Mouse (Mus musculus) adrenal gland, postnatal 14 days (tissue): ENCODE data around the gene Tiam1. TPM values are rescaled to one million over a fixed set of nuclear protein-coding genes. Genes with fewer than 3 reads are reported as not detected.
"Not testable (repeated sequence)": the region's sequence is repeated elsewhere in the genome, so short reads cannot be mapped to it uniquely, and the experiment has no call there.

ENCODE experiments used
- DNase-seq: peaks from one replicate; pipeline ENCODE4 v3.0.0; 2021; ENCODE audit warnings: mixed read lengths
- total RNA-seq: library from RNA; stranded (reverse); gene quantifications from 2 replicates; pipeline ENCODE4 v1.2.3, GENCODE M21; 2021

Tiam1 gene
- total RNA-seq, 1 experiment from 2014 or later, result 64.1 TPM

GRCm38 (mm10) chr16:90104714-90105459 lies 38.7 kb downstream of the Tiam1 start:
- no peak for DNase-seq

GRCm38 (mm10) chr16:90103726-90104125 lies 39.8 kb downstream of the Tiam1 start:
- DNase-seq, result peak; percentile 51

GRCm38 (mm10) chr16:90102596-90102995 lies 41.0 kb downstream of the Tiam1 start:
- DNase-seq, result no peak

GRCm38 (mm10) chr16:90098191-90098605 lies 45.4 kb downstream of the Tiam1 start:
- no peak for DNase-seq

- DNase-seq, result no peak
Observed at GRCm38 (mm10) chr16:90097769-90098168, 45.8 kb downstream of the Tiam1 start.

- DNase-seq, result no peak
Observed at GRCm38 (mm10) chr16:90096011-90096410, 47.6 kb downstream of the Tiam1 start.

GRCm38 (mm10) chr16:90093015-90093414 lies 50.6 kb downstream of the Tiam1 start:
- no peak for DNase-seq

- DNase-seq, result peak; percentile 61
Observed at GRCm38 (mm10) chr16:90091906-90092305, 51.7 kb downstream of the Tiam1 start.

- DNase-seq, result no peak
Observed at GRCm38 (mm10) chr16:90091112-90091720, 52.4 kb downstream of the Tiam1 start.

- no peak for DNase-seq
Observed at GRCm38 (mm10) chr16:90090368-90090767, 53.2 kb downstream of the Tiam1 start.

- no peak for DNase-seq
Observed at GRCm38 (mm10) chr16:90087256-90087655, 56.3 kb downstream of the Tiam1 start.

- no peak for DNase-seq
Observed at GRCm38 (mm10) chr16:90086111-90086510, 57.5 kb downstream of the Tiam1 start.

- DNase-seq, result no peak
Observed at GRCm38 (mm10) chr16:90085580-90085979, 58.0 kb downstream of the Tiam1 start.

GRCm38 (mm10) chr16:90081125-90081524 lies 62.4 kb downstream of the Tiam1 start:
- DNase-seq, result no peak

- no peak for DNase-seq
Observed at GRCm38 (mm10) chr16:90078806-90079381, 64.7 kb downstream of the Tiam1 start.

- peak; percentile 64 for DNase-seq
Observed at GRCm38 (mm10) chr16:90073510-90073909, 70.1 kb downstream of the Tiam1 start.

GRCm38 (mm10) chr16:90072651-90073050 lies 70.9 kb downstream of the Tiam1 start:
- peak; percentile 28 for DNase-seq

GRCm38 (mm10) chr16:90071125-90071524 lies 72.4 kb downstream of the Tiam1 start:
- DNase-seq, result not testable (repeated sequence)

GRCm38 (mm10) chr16:90070104-90070503 lies 73.5 kb downstream of the Tiam1 start:
- DNase-seq, result no peak

GRCm38 (mm10) chr16:90069197-90069596 lies 74.4 kb downstream of the Tiam1 start:
- no peak for DNase-seq

- DNase-seq, result peak; percentile 49
Observed at GRCm38 (mm10) chr16:90052905-90053519, 90.6 kb downstream of the Tiam1 start.

- DNase-seq, result no peak
Observed at GRCm38 (mm10) chr16:90052409-90052808, 91.2 kb downstream of the Tiam1 start.

- DNase-seq, result no peak
Observed at GRCm38 (mm10) chr16:90051051-90051450, 92.5 kb downstream of the Tiam1 start.
